Mouse (Mus musculus): Measurements from ENCODE around the gene Meis1. TPM values are rescaled to one million over a fixed set of nuclear protein-coding genes. Genes with fewer than 3 reads are reported as not detected.

The Meis1 gene
- polyA plus RNA-seq, 1 experiment from 2014 or later, result 24.6 TPM

GRCm38 (mm10) chr11:18957805-18958770, 60.7 kb downstream of the Meis1 start:
- Histone ChIP-seq H3K27ac (0 out of 2 replicates have a peak overlapping the region, but pooled peaks have one; percentile 26), H3K9me3 (replicated peaks) (no peaks in the 10 kb centered on the region), H3K4me1 (peaks cover 41% of the 10 kb centered on the region), H3K27me3 (replicated peaks) (no peaks in the 10 kb centered on the region), H3K4me2 (peak overlapping the region; percentile 10), H3K36me3 (no peaks in the 10 kb centered on the region), H3K4me3 (no peak overlapping the region), H3K9ac (no peak overlapping the region)
- 17% methylated on average over 12 of the region's 12 CpGs for WGBS (ENCODE audit: insufficient replicate concordance)
- ATAC-seq, result no peak

- Histone ChIP-seq H3K4me3 (no peak overlapping the region), H3K4me1 (peaks cover 36% of the 10 kb centered on the region), H3K36me3 (no peaks in the 10 kb centered on the region), H3K4me2 (peak overlapping the region; percentile 10), H3K27ac (0 out of 2 replicates have a peak overlapping the region, but pooled peaks have one; percentile 5), H3K9ac (no peak overlapping the region), H3K27me3 (replicated peaks) (no peaks in the 10 kb centered on the region), H3K9me3 (replicated peaks) (no peaks in the 10 kb centered on the region)
- 4% methylated on average over 12 of the region's 12 CpGs for WGBS (ENCODE audit: insufficient replicate concordance)
- peak; percentile 46; the same call in 1 of the 2 replicates for ATAC-seq
These were observed 61.5 kb downstream of the Meis1 start for GRCm38 (mm10) chr11:18957097-18957804.

- H3K9ac ChIP-seq, result no peak overlapping the region
- no peaks in the 10 kb centered on the region for H3K36me3 ChIP-seq
- ATAC-seq, result no peak
- H3K27me3 ChIP-seq (replicated peaks), result no peaks in the 10 kb centered on the region
- H3K4me1 ChIP-seq, result peaks cover 31% of the 10 kb centered on the region
- 60% methylated on average over 7 of the region's 7 CpGs for WGBS (ENCODE audit: insufficient replicate concordance)
- no peak overlapping the region for H3K4me3 ChIP-seq
- no peak overlapping the region for H3K4me2 ChIP-seq
- no peak overlapping the region for H3K27ac ChIP-seq
- no peaks in the 10 kb centered on the region for H3K9me3 ChIP-seq (replicated peaks)
These were observed 62.8 kb downstream of the Meis1 start for GRCm38 (mm10) chr11:18955969-18956368.

- Histone ChIP-seq H3K36me3 (peaks cover 4% of the 10 kb centered on the region; the same call in 1 of the 2 replicates), H3K9ac (no peak overlapping the region), H3K9me3 (replicated peaks) (no peaks in the 10 kb centered on the region), H3K4me3 (no peak overlapping the region), H3K4me1 (peaks cover 30% of the 10 kb centered on the region), H3K27me3 (replicated peaks) (no peaks in the 10 kb centered on the region), H3K4me2 (no peak overlapping the region), H3K27ac (no peak overlapping the region)
- WGBS (ENCODE audit: insufficient replicate concordance), result 80% methylated on average over 2 of the region's 2 CpGs
- no peak for ATAC-seq
These were observed 63.9 kb downstream of the Meis1 start for GRCm38 (mm10) chr11:18954852-18955251.

- Histone ChIP-seq H3K27ac (no peak overlapping the region), H3K4me1 (peaks cover 35% of the 10 kb centered on the region), H3K36me3 (peaks cover 4% of the 10 kb centered on the region; the same call in 1 of the 2 replicates), H3K4me2 (no peak overlapping the region), H3K9ac (no peak overlapping the region), H3K4me3 (no peak overlapping the region), H3K9me3 (replicated peaks) (no peaks in the 10 kb centered on the region), H3K27me3 (replicated peaks) (no peaks in the 10 kb centered on the region)
- no peak for ATAC-seq
- WGBS (ENCODE audit: insufficient replicate concordance), result 78% methylated on average over 7 of the region's 7 CpGs
These were observed 64.9 kb downstream of the Meis1 start for GRCm38 (mm10) chr11:18953892-18954291.

- Histone ChIP-seq H3K27ac (no peak overlapping the region), H3K9me3 (replicated peaks) (no peaks in the 10 kb centered on the region), H3K27me3 (replicated peaks) (no peaks in the 10 kb centered on the region), H3K4me1 (peaks cover 30% of the 10 kb centered on the region), H3K36me3 (peaks cover 4% of the 10 kb centered on the region; the same call in 1 of the 2 replicates), H3K9ac (no peak overlapping the region), H3K4me3 (no peak overlapping the region), H3K4me2 (no peak overlapping the region)
- 30% methylated on average over 13 of the region's 13 CpGs for WGBS (ENCODE audit: insufficient replicate concordance)
- ATAC-seq, result no peak
These were observed 70.0 kb downstream of the Meis1 start for GRCm38 (mm10) chr11:18948600-18949295.

- Histone ChIP-seq H3K9me3 (replicated peaks) (no peaks in the 10 kb centered on the region), H3K9ac (no peak overlapping the region), H3K27me3 (replicated peaks) (no peaks in the 10 kb centered on the region), H3K27ac (no peak overlapping the region), H3K36me3 (peaks cover 4% of the 10 kb centered on the region; the same call in 1 of the 2 replicates), H3K4me3 (no peak overlapping the region), H3K4me1 (peaks cover 36% of the 10 kb centered on the region), H3K4me2 (no peak overlapping the region)
- ATAC-seq, result no peak
- 46% methylated on average over 3 of the region's 3 CpGs for WGBS (ENCODE audit: insufficient replicate concordance)
These were observed 71.4 kb downstream of the Meis1 start for GRCm38 (mm10) chr11:18947434-18947833.

- no peak overlapping the region for H3K27ac ChIP-seq
- H3K4me2 ChIP-seq, result no peak overlapping the region
- WGBS (ENCODE audit: insufficient replicate concordance), result 52% methylated on average over 3 of the region's 3 CpGs
- H3K36me3 ChIP-seq, result peaks cover 4% of the 10 kb centered on the region; the same call in 1 of the 2 replicates
- no peak overlapping the region for H3K9ac ChIP-seq
- no peaks in the 10 kb centered on the region for H3K27me3 ChIP-seq (replicated peaks)
- H3K4me1 ChIP-seq, result peaks cover 36% of the 10 kb centered on the region
- no peaks in the 10 kb centered on the region for H3K9me3 ChIP-seq (replicated peaks)
- no peak overlapping the region for H3K4me3 ChIP-seq
- ATAC-seq, result no peak
These were observed 73.0 kb downstream of the Meis1 start for GRCm38 (mm10) chr11:18945778-18946177.

GRCm38 (mm10) chr11:18944972-18945625, 73.7 kb downstream of the Meis1 start:
- Histone ChIP-seq H3K4me3 (no peak overlapping the region), H3K27ac (no peak overlapping the region), H3K4me1 (peaks cover 36% of the 10 kb centered on the region), H3K27me3 (replicated peaks) (no peaks in the 10 kb centered on the region), H3K9ac (no peak overlapping the region), H3K9me3 (replicated peaks) (no peaks in the 10 kb centered on the region), H3K4me2 (no peak overlapping the region), H3K36me3 (peaks cover 1% of the 10 kb centered on the region; the same call in 1 of the 2 replicates)
- WGBS (ENCODE audit: insufficient replicate concordance), result 60% methylated on average over 14 of the region's 14 CpGs
- no peak for ATAC-seq

- H3K27me3 ChIP-seq (replicated peaks), result no peaks in the 10 kb centered on the region
- no peak overlapping the region for H3K27ac ChIP-seq
- no peaks in the 10 kb centered on the region for H3K36me3 ChIP-seq
- no peak overlapping the region for H3K4me3 ChIP-seq
- no peak overlapping the region for H3K9ac ChIP-seq
- H3K4me1 ChIP-seq, result peaks cover 30% of the 10 kb centered on the region
- H3K4me2 ChIP-seq, result no peak overlapping the region
- no peak for ATAC-seq
- no peaks in the 10 kb centered on the region for H3K9me3 ChIP-seq (replicated peaks)
- 85% methylated on average over 7 of the region's 7 CpGs for WGBS (ENCODE audit: insufficient replicate concordance)
These were observed 74.6 kb downstream of the Meis1 start for GRCm38 (mm10) chr11:18944209-18944608.

- WGBS (ENCODE audit: insufficient replicate concordance), result 23% methylated on average over 2 of the region's 2 CpGs
These were observed 75.8 kb downstream of the Meis1 start for GRCm38 (mm10) chr11:18942990-18943389.

More at GRCm38 (mm10) chr11:18942990-18943389, 75.8 kb downstream of the Meis1 start:
- Histone ChIP-seq H3K4me1 (peaks cover 27% of the 10 kb centered on the region), H3K36me3 (no peaks in the 10 kb centered on the region), H3K4me2 (no peak overlapping the region), H3K27ac (no peak overlapping the region), H3K9ac (no peak overlapping the region), H3K27me3 (replicated peaks) (no peaks in the 10 kb centered on the region), H3K4me3 (no peak overlapping the region), H3K9me3 (replicated peaks) (no peaks in the 10 kb centered on the region)
- no peak for ATAC-seq

All from liver, embryonic 12.5 days (tissue).